Mouse (Mus musculus) mouse trophoblast stem cell (cell line): ENCODE data around the gene Dlgap1.

ENCODE experiments used
- in situ Hi-C, 2 experiments: fragments of 300-500 bp; cut with MseI, MboI; formaldehyde crosslinking; loops; 2 replicates in 1 of 2; 3 replicates in 1 of 2; pipeline ENCODE4 v1.15.1; 2025

Dlgap1 gene

DNA sequence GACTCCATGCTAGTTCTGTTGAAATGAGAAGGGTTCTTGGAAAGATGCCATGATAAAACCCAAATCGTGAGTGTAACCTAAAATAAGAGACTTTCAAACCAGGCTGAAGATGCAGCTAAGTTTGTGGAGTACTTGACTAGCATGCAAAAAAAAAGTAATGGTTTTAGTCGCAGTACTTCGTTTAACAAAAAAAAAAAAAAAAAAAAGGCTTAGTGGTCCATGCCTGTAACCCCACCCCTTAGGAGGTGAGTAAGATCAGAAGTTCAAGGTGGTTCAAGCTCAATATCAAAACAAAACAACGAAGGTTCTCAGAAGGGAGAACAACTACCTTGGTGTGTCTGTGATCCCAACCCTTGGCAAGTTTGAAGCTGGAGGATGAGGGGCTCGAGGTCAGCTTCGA, 782.8 kb downstream of the Dlgap1 start:
- in situ Hi-C loops, result no loop called here

DNA sequence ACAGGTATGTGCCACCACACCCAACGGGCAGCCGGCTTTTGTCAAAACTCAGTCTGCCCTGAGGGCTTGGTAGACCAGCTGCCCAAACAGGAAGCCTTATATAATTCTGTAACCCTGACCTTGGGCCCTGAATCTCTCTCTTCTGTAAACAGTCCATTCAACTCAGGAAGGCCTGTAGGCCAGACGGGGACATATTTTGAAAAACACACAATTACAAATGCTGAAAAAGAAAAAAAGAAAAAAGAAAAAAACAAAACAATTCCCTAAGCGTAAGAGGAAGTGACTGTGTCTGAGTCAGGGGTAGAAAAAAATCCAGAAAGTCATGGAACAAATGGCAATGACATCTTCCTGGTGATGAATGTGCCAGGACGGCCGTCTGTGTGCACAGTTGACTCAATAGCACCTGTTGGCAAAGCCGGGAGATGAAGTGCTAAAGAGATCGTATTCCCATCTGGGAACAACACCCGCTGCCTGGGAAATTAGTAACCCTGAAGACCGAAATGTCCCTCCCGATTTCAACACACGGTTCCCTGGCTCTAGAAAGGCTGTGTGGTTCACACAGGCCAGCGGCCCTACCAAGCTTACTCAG, 784.7 kb downstream of the Dlgap1 start:
- in situ Hi-C loops, result no loop called here

DNA sequence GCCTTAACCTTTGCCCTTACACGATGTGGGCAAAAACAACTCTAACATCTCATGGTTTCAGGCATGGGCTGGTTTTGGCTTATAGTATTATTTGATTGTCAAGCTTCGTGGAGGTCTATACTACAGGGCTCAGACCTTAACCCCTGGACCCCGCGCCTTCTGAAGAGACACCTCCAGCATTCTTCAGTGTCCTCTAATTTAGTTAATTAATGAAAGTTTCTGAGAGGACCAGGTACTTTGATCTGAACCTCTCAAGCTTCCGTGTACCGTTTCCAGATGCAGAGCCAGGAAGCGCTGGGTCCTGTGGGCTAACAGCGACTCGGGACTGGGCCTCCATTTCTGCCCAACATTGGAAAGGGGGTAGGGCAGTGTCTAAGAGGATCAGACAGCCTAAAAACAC, 785.2 kb downstream of the Dlgap1 start:
- in situ Hi-C loops, result no loop called here

DNA sequence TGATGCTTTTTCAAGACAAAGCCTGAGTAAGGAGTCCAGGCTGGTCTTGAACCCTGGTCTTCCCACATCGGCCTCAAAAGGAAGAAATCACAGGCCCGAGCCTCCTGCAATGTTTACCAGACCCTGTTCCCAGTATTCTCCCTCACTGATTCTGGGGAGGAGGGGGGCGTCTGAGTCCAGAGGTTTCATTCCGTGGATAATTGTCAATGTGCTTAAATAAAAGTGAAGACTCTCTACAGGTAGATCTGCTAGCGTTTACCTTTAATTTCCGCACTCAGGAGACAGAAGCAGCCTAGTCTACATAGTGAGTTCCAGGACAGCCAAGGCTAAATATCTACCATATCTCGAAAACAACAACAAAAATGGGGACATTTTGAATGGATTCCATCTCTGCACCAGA, 785.8 kb downstream of the Dlgap1 start:
- in situ Hi-C loops, result no loop called here

DNA sequence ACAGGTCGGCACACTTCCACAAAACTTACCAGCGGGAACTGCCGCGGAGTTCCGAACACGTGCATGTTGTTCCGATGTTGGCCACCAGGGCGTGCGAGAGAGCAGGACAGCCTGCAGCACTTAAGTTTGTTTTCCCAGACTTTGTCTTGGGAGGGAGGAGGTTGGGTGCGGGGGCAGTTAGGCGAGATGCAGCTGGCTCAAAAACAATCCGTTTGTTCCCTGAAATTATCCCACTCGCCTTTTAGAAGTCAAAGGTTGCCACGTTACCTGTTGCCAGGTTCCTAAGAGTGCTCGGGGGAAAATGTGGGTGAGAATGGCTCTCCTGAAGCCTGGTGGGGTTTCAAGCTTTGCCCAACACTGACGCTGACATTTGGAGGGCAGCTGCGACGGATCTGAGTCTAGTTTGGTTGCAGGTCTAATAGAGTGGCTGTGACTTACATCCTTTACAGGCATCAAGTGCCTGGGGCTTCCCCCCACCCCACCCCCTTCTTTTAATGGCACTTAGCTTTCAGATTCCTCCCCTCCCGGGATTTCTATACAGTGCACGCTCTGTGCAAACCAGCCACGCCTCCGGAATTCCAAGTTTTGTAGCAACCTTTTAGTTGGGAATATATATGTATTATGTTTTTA, 786.3 kb downstream of the Dlgap1 start:
- in situ Hi-C loops, result no loop called here

DNA sequence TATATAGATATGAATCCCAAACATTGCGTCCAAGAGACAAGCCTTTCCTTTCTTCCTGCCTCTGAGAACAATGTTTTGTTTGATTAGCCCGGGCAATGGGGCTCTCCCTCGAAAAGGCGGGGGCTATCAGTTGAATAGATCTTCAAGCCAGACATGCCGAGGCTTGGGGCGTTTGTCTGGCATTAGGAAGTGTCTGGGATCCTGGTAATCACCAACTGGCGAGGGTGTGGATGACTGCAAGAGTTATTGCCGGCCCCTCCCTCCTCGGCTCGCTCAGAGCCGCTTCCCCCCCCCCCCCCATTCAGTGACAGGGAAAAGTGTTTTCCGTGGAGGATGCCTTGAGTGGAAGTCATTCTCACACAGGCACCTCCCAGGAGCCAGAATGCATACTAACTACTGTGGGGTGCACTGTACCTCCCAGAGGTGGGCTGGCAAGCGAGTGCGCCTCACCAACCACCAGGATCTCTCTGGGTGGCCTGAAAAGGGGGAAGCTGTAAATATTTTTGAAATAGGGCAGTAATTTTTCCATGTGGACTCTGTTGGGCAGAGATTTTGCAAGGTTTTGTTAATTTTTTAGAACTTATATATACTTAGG, 786.9 kb downstream of the Dlgap1 start:
- in situ Hi-C loops, result no loop called here

DNA sequence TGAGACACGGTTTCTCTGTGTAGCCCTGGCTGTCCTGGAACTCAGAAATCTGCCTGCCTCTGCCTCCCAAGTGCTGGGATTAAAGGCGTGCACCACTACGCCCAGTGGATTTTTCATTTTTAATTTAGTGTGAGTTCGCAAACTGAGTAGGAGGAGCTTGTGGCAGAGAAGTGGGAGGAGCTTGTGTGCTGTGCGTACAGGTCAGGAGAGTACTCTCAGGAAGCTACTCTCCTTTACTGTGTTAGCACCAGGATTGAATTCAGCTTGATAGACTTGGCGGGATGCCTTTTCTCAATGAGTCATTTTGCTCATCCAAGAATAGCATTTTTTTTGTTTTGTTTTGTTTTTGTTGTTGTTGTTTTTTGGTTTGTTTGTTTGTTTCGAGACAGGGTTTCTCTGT, 793.1 kb downstream of the Dlgap1 start:
- in situ Hi-C loops, result no loop called here

DNA sequence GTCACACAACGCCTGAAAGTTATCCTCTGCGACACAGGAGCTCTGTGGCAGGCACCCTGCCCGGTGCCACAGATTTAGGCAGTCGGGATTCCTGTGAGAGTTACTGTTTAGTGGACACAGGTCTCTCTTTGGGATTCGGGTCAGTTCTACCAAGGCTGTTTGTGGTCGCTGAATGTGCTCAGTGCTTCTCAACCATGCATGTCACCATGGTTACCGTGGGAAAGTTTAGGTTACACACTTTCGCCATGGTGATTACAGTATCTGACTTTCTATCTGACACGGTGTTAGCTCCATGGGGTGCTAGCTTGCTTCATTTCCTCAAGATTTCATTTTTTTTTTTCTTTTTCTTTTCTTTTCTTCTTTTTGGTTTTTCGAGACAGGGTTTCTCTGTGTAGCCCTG, 793.8 kb downstream of the Dlgap1 start:
- in situ Hi-C loops, result no loop called here

DNA sequence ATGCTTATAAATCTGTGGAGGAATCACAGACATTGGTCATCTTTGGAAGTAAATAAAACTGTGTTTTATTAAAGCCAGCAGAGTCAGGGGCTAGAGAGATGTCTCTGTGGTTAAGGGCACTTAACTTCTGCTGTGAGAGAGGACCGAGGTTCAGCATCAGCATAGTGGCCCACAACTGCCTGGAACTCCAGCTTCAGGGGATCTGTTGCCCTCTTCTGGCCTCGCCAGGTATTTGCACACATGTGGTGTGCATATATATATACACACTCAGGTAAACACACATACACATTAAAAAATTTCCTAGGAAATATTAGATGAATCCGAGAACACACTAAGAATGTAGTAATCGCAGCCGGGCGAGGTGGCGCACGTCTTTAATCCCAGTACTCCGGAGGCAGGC, 796.5 kb downstream of the Dlgap1 start:
- in situ Hi-C loops, result no loop called here

DNA sequence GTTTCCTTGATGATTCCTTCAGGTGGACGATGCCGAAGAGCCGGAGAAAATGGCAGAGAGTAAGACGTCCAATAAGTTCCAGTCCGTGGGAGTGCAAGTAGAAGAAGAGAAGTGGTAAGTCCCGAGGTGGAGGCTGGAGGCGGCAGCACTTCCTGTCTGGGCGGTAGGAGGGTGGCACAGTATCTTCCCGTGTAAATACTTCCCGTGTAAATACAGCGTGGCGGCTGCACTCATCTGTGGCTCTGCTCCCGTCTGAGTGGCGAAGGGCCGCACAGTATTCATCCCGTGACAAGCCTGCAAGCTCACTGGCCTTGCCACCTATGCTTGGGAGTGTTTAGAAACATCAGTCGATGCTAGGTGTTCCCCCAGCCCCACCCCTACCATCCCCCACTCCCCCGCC, 797.1 kb downstream of the Dlgap1 start:
- in situ Hi-C loops, result no loop called here

DNA sequence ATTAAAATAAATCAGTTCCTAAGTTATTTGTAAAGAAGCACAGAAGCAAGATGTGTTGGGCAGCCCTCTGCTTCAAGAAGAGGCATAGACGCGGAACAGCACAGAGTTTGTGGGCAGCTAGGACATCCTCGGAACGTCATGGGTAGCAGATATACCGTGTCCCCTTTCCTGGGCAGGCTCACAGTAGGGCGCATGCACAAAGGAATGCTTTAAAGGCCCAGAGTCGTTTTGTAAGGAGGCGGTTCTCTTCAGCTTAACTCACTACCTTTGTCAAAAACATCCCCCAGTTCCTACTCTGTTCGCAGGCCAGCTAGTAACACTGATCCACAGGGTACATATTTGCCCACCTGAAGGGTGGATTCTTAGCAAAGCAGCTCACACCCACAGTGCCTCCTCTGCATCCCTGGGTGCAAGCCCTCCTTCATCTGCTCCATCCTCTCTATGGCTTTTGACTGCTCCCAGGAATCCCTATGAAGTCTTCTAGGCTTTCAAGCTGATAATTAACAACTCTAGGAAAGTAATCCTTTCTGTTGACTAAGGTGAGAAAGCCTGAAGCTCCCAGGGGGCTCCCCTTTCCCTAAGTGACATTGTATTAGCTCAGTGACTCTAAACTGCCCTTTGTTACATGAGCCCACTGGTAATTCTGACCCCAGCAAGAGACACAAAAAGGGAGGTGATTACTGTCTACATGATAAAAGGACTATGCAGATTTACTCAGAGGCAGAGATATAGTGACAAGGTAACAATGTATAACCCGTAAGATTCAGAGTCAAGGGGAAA, 803.4 kb downstream of the Dlgap1 start:
- in situ Hi-C loops, result no loop called here

DNA sequence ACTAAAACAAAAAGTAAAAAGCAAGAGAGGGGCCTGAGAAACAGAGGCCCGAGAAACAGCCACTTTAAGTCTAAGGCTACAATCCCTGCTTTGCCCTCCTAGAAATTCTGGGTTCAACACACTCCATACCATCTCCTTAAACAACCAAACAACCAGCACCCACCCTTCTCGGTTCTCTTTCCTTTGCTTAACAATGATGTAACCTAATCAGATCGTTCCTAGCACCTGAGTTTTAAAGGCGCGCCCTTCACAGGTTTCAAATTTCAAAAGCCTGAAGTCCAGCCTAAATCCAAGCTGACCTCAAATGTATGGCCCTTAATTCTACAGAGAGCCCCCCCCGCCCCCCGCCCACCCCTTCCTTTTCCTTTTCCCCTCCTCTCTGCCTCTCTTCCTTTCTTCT, 810.9 kb downstream of the Dlgap1 start:
- in situ Hi-C loops, result no loop called here

DNA sequence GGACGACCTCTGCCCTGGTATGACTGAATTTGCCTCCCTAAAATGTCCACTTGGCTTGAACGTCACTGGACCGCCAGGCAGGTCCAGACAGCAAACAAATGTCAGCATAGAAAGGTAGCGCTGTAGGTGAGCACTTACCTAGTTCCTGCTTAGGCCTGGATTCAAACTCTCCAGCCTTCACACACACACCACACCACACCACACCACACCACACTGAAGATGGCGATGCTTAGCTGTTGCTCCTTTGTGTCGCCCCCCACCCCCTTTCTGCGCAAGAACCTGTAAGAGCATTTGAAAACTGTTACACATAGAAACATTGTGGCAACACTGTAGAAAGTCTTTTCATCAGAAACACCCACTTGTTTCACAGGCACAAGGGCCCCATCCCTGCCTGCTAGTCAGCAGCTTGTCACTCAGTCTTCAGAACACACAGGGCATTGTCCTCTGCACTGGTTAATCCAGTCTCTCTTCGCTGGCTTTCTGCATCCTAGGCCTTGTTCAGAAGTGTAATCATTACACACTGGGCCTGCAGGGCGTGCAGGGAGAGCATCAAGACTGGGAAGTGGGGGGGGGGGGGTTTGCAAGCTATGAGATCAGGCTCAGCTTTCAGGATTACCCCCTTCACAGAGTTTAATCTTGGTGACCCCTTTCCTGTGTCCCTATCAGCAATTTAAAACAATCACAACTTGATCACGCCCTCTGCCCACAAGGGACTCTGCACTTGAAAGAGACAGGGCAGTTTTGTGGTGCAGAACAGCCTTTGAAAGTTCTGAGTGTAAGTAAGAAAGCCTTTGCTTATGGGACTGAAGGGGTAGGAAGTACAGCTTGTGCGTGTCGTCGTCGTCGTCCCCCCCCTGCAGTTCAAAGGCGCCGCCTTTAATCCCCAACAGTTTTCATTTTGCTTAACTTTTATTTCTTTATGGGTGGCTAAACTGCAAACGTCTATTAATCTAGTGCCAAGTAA, 812.1 kb downstream of the Dlgap1 start:
- in situ Hi-C loops, result no loop called here

DNA sequence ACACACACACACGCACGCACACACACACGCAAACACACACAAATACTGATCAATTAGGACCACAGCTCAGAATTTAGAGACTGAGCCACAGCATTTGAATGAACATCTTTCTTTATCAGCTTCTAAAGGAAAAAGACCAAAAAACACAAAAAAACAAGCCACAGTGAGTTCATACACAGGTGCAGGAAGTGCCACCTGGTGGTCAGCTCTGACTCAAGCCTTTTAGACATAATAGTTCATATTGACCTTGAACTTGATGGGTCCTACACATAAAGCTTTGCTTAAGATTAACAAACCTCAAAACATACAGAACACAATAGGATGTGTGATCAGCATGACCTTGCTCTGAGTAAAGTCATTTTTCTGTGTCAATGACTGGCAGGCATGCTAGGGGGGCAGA, 814.4 kb downstream of the Dlgap1 start:
- in situ Hi-C loops, result no loop called here

DNA sequence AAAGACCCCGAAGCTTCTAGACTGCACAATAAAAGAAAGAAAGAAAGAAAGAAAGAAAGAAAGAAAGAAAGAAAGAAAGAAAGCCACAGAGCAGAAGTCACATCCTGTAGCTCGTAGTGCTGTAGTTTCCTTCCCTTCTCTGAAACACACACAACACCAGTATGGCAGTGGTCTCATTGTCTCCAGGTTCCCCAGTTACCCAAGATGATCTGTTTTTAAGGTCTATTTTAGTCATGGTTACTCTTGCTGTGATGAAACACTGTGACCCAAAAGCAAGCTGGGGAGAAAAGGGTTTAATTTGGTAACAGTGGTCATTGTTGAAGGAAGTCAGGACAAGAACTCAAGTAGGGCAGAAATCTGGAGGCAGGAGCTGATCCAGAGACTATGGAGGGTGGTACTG, 818.5 kb downstream of the Dlgap1 start:
- in situ Hi-C loops, result no loop called here

DNA sequence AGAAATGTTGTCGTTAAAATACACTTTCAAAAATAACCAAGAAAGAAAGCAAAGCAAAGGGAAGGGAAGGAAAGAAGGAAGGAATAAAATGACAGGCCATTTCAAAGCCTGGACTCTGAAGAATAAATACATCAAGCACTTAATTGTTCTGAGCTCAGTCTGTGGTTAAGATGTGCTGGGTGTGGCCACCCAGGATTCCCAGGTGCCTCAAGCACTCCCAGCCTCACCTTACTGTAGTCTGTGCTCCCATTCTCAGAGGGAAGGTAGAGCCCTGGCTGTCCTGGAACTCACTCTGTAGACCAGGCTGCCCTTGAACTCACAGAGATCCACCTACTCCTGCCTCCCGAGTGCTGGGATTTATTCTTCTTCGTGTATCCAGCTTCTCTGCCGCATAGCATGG, 821.9 kb downstream of the Dlgap1 start:
- in situ Hi-C loops, result no loop called here

DNA sequence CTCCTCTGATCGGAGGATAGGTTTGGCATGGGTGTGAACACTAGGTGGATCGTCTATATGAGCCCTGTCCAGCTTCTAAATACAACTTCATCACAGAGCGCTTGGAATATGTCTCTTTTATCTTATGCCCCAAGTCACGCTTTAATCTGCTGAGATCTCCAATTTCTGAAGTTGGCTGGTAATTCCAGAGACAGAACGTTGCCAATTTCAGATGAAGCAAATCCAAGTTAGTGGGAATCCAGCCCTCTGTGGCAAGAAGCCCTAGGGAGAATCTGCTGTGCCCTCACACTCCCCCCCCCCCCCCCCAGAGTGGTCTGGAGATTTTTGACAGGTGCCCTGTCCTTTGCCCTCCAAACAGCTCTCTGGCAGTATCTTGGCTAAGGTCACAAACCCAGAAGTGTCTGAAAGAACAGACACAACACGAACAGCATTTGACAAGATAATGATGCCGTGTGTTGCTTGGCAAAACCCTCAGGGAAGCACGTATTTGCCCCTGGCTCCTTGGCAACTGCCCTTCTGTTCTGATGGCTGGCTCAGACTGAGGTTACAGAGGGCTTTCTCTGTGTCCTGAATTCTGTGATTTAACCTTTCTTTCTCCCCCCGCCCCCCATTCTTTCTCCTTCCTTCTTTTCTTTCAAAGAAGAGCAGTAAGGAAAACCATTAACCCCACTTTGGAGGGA, 822.9 kb downstream of the Dlgap1 start:
- in situ Hi-C loops, result no loop called here

DNA sequence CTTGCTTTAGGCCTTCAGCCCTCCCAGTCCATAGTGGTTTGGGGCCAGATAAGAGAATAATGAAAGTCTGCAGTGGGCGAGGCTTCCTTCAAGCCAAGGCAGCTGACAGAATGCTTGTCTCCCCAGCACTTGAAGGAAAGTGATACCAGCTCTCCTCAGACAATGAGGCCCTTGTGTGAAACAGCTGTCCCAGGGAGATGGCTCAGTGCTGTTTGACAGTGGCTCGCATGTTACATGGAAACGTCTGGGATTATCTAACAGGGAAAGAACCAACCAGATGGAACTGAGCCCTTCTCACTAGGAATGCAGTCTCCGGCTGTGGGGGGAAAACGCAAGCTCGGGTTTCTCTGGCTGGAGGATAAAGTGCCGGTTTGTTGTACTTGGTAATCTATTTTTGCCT, 825.4 kb downstream of the Dlgap1 start:
- in situ Hi-C loops, result no loop called here

DNA sequence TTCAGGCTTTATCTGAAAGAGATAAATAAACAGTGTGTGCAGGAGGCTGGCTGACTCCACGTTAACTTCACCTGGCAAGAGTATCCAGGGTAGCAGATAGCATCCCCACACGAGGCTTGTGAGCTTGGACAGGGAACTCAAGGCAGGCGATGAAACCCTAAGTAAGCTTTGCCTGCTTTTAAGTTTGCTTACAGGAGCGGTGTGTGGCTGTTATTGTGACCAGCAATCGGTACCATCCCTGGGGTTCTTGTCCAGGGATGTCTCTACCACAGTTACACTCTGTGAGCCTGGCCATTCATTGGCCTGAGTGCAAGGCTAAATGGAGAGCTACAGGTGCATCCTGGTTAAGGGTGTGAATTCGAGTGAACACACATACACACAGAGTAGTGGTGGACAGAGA, 825.8 kb downstream of the Dlgap1 start:
- in situ Hi-C loops, result no loop called here

DNA sequence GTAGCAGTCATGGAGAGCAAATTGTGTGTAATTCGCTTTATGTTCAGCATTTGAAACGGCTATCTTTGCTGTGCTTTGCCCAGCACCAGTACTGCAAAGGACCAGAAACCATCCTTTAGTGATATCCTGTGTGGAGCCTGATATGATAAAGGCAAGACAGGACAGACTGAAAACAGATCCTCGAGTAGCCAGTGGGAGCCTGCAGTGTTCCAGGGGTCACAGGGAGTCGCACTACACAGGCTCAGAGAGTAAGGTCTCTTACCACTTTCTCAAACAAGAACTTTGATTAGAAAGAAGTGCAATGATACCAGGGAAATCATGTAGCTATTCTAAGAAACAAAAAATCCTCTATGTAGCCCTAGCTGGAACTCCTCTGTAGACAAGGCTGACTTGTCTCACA, 826.3 kb downstream of the Dlgap1 start:
- in situ Hi-C loops, result no loop called here
